Mouse (Mus musculus) MEL (cell line): ENCODE measurements around the gene Trim66.

Experiments used
- BHLHE40 ChIP-seq: IDR thresholded peaks from 2 replicates; pipeline ENCODE4 v1.6.1; 2012; ENCODE audit warnings: low read depth, mild to moderate bottlenecking, inconsistent platforms, low read length, improper control_type of control experiment, borderline replicate concordance
- EP300 ChIP-seq, 2 experiments: IDR thresholded peaks; 2 replicates each; pipeline ENCODE4 v1.6.1; 2011; ENCODE audit warnings: improper control_type of control experiment in 2 of 2, low read length in 2 of 2, low read depth in 1 of 2, mild to moderate bottlenecking in 1 of 2

- TF ChIP-seq EP300 (IDR thresholded peaks at IDR 0.05; ENCODE audit: low read depth in 1 of 2, low read length in 2 of 2) (no peak), BHLHE40 (no peak)
These were observed 23.7 kb downstream of the Trim66 start for GRCm38 (mm10) chr7:109484221-109484620.
